Mouse (Mus musculus) adrenal gland, postnatal 36 days (tissue): Measurements from ENCODE around the gene Kcnh7. TPM values are rescaled to one million over a fixed set of nuclear protein-coding genes. Genes with fewer than 3 reads are reported as not detected.

Source experiments
- DNase-seq, 2 experiments: peaks; one replicate each; pipeline ENCODE4 v3.0.0; 2021; ENCODE audit warnings: mixed read lengths in 1 of 2
- total RNA-seq, 2 experiments: library from RNA; stranded (reverse); gene quantifications; 2 replicates each; pipeline ENCODE4 v1.2.3; 2021

The Kcnh7 gene
- total RNA-seq, 2 experiments from 2014 or later = 0.03 TPM; not detected in 1

- DNase-seq = peak; percentile 60 to 79
These were observed 538.0 kb downstream of the Kcnh7 start, which contains the start of gene Ifih1 for GRCm38 (mm10) chr2:62646014-62646645. Gene Ifih1, minus strand, starts transcription at chr2:62646255.

GRCm38 (mm10) chr2:62645475-62645874 is 538.6 kb downstream of the Kcnh7 start:
- peak; percentile 8 to 31 for DNase-seq

GRCm38 (mm10) chr2:62644891-62645290 is 539.2 kb downstream of the Kcnh7 start:
- DNase-seq = no peak
